Mouse (Mus musculus) hindbrain, embryonic 16.5 days (tissue): ENCODE measurements at regions not wholly inside any gene's neighbourhood (a gene's known extent, or its start where the extent isn't known, plus 50 kb on each side); places are given as distances from the start of the nearest gene placed in this dataset.

Source experiments
- ATAC-seq: fragments of 200-750 bp; cut with Nextera tagmentation; 2 replicates; pipeline ENCODE4 v1.8.0; 2017; ENCODE audit warnings: moderate TSS enrichment, moderate library complexity
- H3K27ac ChIP-seq: fragments of 300-500 bp; sonication (generic); 2 replicates; pipeline ENCODE4 v1.5.1; 2014; ENCODE audit warnings: low read depth, mild to moderate bottlenecking, control low read depth, low read length, moderate library complexity
- H3K27me3 ChIP-seq: fragments of 300-500 bp; sonication (generic); replicated peaks from 2 replicates; pipeline ENCODE4 v1.6.1; 2014; ENCODE audit warnings: low read length; ENCODE audit not compliant: control insufficient read depth, insufficient read depth
- H3K36me3 ChIP-seq: fragments of 300-500 bp; sonication (generic); 2 replicates; pipeline ENCODE4 v1.6.1; 2014; ENCODE audit warnings: mild to moderate bottlenecking, low read length, moderate library complexity, mixed read lengths; ENCODE audit not compliant: control insufficient read depth, insufficient read depth
- H3K4me1 ChIP-seq: fragments of 300-500 bp; sonication (generic); 2 replicates; pipeline ENCODE4 v1.6.1; 2014; ENCODE audit warnings: low read depth, low read length; ENCODE audit not compliant: control insufficient read depth, insufficient read depth
- H3K4me2 ChIP-seq: fragments of 300-500 bp; sonication (generic); 2 replicates; pipeline ENCODE4 v1.6.1; 2014; ENCODE audit warnings: mild to moderate bottlenecking, low read length, control low read depth, moderate library complexity
- H3K4me3 ChIP-seq: fragments of 300-500 bp; sonication (generic); 2 replicates; pipeline ENCODE4 v1.5.1; 2014; ENCODE audit warnings: mild to moderate bottlenecking, low read length, control low read depth, moderate library complexity
- H3K9ac ChIP-seq: fragments of 300-500 bp; sonication (generic); 2 replicates; pipeline ENCODE4 v1.6.1; 2014; ENCODE audit warnings: low read depth, mild to moderate bottlenecking, control low read depth, low read length, moderate library complexity
- H3K9me3 ChIP-seq: fragments of 300-500 bp; sonication (generic); 2 replicates; pipeline ENCODE4 v1.6.1; 2014; ENCODE audit warnings: mild to moderate bottlenecking, low read length, moderate library complexity; ENCODE audit not compliant: control insufficient read depth
- WGBS: fragments of 180-500 bp; shearing (Covaris S2); extraction: QIAGEN DNeasy Blood & Tissue Kit; methylation state at CpG from one replicate; pipeline ENCODE4 v1.1.7; 2014; 5-methylcytosine and 5-hydroxymethylcytosine counted together

DNA sequence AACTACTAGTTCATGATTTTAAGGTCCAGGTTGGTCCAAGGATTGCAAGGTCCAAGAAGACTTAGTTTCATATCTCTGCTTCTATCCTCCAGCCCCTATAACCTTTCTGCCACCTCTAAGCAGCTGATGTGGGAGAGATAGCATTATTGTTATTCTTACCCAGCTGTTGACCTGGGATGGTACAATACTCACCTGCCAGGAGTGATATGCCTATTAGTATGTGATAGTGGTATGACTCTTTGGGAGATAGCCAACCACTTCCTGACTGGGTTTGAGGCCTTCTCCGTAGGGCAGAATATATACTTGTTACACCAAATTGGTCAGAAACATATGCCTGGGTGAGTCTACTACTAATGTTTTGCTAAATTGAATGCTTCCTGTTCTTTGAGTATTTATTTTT is 137.4 kb upstream of the Tprg start:
- ATAC-seq = no peak
- Histone ChIP-seq H3K9me3 (no peaks in the 10 kb centered on the region), H3K4me2 (no peak overlapping the region), H3K27me3 (no peaks in the 10 kb centered on the region), H3K4me1 (no peaks in the 10 kb centered on the region), H3K27ac (no peak overlapping the region), H3K36me3 (no peaks in the 10 kb centered on the region), H3K4me3 (no peak overlapping the region), H3K9ac (no peak overlapping the region)
- WGBS = 89% methylated on average over 1 of the region's 1 CpGs

DNA sequence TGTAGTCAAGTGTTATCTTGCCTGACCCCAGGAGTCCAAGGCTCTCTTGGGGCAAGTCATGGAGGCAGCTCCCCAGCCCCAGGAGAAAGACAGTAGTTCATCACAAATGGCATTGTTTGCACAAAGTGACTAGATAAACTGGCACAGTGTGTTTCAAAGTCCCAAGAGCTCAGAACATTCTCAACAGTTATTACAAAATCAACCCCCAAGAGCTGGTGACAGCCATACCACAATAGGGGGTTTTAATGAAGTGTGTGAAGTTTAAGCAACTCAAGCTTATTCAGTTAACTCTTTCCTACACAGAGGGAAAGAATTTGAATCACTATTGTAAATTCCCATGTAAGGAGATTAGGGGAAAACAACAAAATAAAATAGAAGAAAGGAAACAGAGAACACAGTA is 109.7 kb upstream of the Tprg start:
- no peaks in the 10 kb centered on the region for H3K4me1 ChIP-seq
- H3K27me3 ChIP-seq = no peaks in the 10 kb centered on the region
- no peak overlapping the region for H3K4me3 ChIP-seq
- no peak overlapping the region for H3K9ac ChIP-seq
- no peaks in the 10 kb centered on the region for H3K9me3 ChIP-seq
- H3K4me2 ChIP-seq = no peak overlapping the region
- no peaks in the 10 kb centered on the region for H3K36me3 ChIP-seq
- ATAC-seq = no peak
- H3K27ac ChIP-seq = no peak overlapping the region

DNA sequence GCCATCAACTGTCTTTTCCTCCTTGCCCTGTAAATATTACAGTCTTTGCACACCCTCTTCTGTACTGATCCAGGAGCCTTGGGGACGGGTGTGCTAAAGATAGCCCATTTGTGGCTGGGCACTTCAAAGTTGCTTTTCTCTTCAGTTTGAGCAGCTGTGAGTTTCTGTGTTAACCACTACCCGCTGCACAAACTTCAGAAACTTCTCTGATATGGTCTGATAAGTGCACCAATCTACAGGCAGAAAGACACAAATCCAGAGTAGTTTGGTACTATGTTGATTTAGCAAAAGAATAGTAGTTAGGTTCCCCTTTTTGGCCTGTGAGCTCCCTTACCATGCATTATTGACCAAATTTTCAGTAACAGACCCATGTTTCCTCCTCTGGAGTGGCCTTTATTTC is 108.6 kb upstream of the Tprg start:
- WGBS = 87% methylated on average over 2 of the region's 2 CpGs
- ATAC-seq = no peak
- no peaks in the 10 kb centered on the region for H3K9me3 ChIP-seq

DNA sequence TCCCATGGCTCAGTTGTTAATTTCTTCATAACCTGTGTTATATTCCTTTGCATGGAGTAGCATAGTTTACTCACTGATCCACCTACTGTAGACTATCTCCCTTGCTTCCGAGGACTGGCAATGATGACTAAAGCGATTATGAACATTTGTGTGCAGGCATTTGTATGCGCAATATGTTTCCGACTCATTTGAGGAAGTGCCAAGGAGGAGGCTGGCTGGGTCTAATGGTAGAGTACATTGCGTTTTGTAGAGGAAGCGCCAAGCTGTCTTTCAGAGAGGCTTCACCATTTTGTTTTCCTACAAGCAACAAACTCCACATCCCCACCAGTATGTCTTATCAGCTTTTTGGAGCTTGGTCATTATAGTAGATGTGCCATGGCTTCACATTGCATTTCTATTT is 104.7 kb upstream of the Tprg start:
- Histone ChIP-seq H3K9me3 (no peaks in the 10 kb centered on the region), H3K27me3 (no peaks in the 10 kb centered on the region), H3K4me2 (no peak overlapping the region), H3K9ac (no peak overlapping the region), H3K4me1 (no peaks in the 10 kb centered on the region), H3K4me3 (no peak overlapping the region), H3K27ac (no peak overlapping the region), H3K36me3 (no peaks in the 10 kb centered on the region)
- 89% methylated on average over 6 of the region's 6 CpGs for WGBS
- no peak for ATAC-seq

More for the DNA sequence above, 108.6 kb upstream of the Tprg start:
- Histone ChIP-seq H3K36me3 (no peaks in the 10 kb centered on the region), H3K4me1 (no peaks in the 10 kb centered on the region), H3K9ac (no peak overlapping the region), H3K27me3 (no peaks in the 10 kb centered on the region), H3K4me2 (no peak overlapping the region), H3K4me3 (no peak overlapping the region), H3K27ac (no peak overlapping the region)

DNA sequence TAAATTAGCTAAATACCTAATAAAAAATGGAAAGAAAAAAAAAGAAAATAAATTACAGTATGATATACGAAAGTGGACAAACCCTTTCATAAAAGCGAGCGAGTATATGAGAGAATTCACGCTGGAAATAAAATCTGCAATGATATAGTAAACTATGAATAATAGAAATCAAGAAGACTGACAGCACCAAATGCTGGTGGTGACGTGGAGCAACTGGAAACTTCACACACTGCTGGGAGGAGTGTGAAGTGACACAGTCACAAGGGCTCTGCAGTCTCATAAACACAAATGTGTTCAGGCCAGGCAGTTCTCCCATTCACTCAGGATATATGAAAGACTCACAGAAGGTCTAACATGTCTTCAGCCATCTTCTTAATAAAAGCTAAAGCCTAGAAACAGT is 89.5 kb upstream of the Tprg start:
- 93% methylated on average over 5 of the region's 5 CpGs for WGBS
- ATAC-seq = no peak

DNA sequence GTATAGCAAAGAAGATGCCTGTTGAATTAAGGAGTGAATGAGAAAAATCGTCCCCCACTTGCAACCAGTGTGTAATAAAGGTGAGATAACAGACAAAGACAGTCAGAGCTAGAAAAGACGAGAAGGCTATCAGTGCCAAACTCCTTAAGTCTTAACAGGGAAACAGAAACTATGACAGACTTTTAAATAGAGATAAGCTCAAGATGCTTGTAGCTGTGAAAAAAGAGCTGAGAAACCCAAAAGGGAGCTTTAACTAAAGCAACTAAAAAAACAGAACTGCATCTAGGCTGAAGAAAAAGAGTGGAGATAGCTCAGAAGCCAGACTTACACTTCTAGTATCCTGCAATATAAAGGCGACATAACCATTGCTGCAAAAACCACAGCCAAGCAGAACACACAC is 87.8 kb upstream of the Tprg start:
- Histone ChIP-seq H3K4me2 (no peak overlapping the region), H3K4me1 (no peaks in the 10 kb centered on the region), H3K27ac (no peak overlapping the region), H3K27me3 (no peaks in the 10 kb centered on the region), H3K36me3 (no peaks in the 10 kb centered on the region), H3K4me3 (no peak overlapping the region), H3K9me3 (no peaks in the 10 kb centered on the region), H3K9ac (no peak overlapping the region)
- 70% methylated on average over 3 of the region's 3 CpGs for WGBS
- no peak for ATAC-seq

More for the DNA sequence above, 89.5 kb upstream of the Tprg start:
- Histone ChIP-seq H3K27me3 (no peaks in the 10 kb centered on the region), H3K27ac (no peak overlapping the region), H3K4me3 (no peak overlapping the region), H3K4me1 (no peaks in the 10 kb centered on the region), H3K36me3 (no peaks in the 10 kb centered on the region), H3K4me2 (no peak overlapping the region), H3K9me3 (no peaks in the 10 kb centered on the region), H3K9ac (no peak overlapping the region)

DNA sequence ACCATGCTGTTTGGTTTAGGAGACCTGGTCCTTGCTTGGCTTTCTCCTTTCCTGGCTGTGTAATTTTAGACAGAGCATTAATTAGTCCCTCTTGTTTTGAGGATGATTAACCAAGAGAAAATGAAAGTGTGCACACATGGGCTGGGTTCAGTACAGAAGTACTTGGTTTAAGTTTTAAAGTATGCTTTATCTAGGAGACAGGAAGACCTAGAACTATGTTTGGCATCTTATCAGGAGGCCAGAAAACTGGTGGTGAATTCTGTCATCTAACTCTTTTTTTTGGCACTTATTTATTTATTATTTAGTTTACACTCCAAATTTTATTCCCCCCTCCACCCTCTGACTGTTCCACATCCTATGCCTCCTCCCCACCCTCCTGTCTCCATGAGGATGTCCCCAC is 86.6 kb upstream of the Tprg start:
- Histone ChIP-seq H3K4me3 (no peak overlapping the region), H3K9ac (no peak overlapping the region), H3K27ac (no peak overlapping the region), H3K27me3 (no peaks in the 10 kb centered on the region), H3K4me2 (no peak overlapping the region), H3K4me1 (no peaks in the 10 kb centered on the region), H3K36me3 (no peaks in the 10 kb centered on the region), H3K9me3 (no peaks in the 10 kb centered on the region)
- no peak for ATAC-seq

DNA sequence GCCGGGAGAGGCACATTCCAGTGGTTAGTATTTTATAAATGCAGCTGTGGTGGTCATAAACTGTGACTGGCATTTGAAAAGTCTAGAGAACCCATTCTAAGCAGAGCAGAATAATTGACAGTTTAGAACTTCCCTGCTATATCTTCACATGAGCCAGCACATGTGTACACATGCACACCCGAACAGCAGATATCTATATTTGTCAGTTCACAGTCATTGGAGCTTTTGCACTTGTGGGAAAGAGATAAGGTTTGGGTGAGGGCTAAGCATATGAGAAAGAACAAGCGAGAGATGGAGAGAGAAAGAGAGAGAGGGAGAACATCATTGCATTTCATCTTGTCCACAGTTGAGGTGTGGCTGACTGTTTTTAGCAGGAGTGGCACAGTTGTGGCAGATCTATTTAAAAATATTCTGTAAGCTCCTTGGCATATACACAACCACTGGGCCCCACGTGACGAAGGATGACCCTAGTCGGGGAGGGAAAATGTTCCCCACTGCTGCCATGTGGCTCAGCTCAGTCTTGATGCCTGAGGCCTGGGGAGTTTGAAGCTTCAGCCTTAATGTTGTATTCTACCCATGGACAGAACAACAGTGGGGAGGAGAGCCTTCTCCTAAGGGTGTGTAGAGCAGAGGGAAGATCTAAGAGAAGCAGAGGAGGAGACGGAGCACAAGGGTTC is 85.4 kb upstream of the Tprg start:
- Histone ChIP-seq H3K36me3 (no peaks in the 10 kb centered on the region), H3K4me2 (no peak overlapping the region), H3K27ac (no peak overlapping the region), H3K27me3 (no peaks in the 10 kb centered on the region), H3K4me1 (no peaks in the 10 kb centered on the region), H3K4me3 (no peak overlapping the region), H3K9me3 (no peaks in the 10 kb centered on the region), H3K9ac (no peak overlapping the region)
- ATAC-seq = no peak
- WGBS = 88% methylated on average over 7 of the region's 7 CpGs

DNA sequence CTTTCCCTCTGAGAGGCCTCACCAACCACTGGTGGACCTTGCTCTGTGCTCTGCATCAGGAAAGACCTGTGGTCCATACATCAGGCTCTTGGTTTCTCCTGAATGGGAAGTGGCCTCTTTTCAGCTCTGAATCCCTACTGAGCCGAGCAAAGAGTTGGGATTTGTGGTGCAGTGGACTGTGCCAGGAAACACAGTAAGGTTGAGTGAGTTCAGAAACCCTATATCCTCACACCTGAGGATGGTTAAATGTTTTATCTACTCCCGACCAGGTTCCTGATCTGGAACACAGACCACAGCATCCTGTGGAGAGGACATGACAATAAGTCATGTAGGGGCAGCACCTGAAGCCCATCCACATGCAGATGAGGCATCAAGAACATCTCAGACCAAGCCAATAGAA is 73.4 kb upstream of the Tprg start:
- 57% methylated on average over 2 of the region's 2 CpGs for WGBS
- H3K4me2 ChIP-seq = no peak overlapping the region
- H3K36me3 ChIP-seq = no peaks in the 10 kb centered on the region
- H3K9ac ChIP-seq = no peak overlapping the region
- H3K9me3 ChIP-seq = no peaks in the 10 kb centered on the region
- H3K4me1 ChIP-seq = no peaks in the 10 kb centered on the region
- H3K27ac ChIP-seq = no peak overlapping the region
- no peak overlapping the region for H3K4me3 ChIP-seq
- no peaks in the 10 kb centered on the region for H3K27me3 ChIP-seq
- no peak for ATAC-seq

DNA sequence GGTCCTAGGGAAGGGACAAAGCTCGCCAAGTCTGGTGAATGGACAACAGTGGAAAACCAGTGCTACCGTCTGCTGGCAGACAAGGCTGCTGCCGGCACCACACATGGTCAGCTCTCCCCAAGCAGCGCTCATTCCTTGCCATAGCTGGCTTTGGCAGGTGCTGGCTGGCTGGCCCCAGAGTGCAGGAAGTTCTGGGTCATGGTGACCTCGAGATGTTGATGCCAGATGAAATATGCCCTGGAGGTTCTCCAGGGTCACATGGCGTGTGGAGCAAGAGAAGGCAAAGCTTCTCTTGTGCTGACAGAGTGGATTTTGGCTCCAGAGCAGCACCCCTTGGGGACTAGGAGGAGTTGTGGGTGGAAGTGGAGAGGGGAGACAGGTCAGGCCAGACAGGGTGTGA is 66.1 kb upstream of the Tprg start:
- no peak for ATAC-seq
- no peaks in the 10 kb centered on the region for H3K27me3 ChIP-seq
- H3K9ac ChIP-seq = no peak overlapping the region
- whole genome bisulfite sequencing = 87% methylated on average over 6 of the region's 6 CpGs
- H3K4me2 ChIP-seq = no peak overlapping the region
- H3K4me3 ChIP-seq = no peak overlapping the region
- no peaks in the 10 kb centered on the region for H3K4me1 ChIP-seq
- H3K9me3 ChIP-seq = no peaks in the 10 kb centered on the region
- H3K27ac ChIP-seq = no peak overlapping the region
- H3K36me3 ChIP-seq = no peaks in the 10 kb centered on the region
